ENCODE assay signal across 7 mouse cellular contexts in genomic region chr17:35969418-35970389, GRCm38 (mm10). TPM values are rescaled to one million over a fixed set of nuclear protein-coding genes. Genes with fewer than 3 reads are reported as not detected.
DNase-seq lines count a peak whose midpoint lies in the region; ATAC-seq lines count a peak whose summit lies in the region.

Gene Abcf1 (minus strand): TSS chr17:35969761.

- no peaks in the 10 kb centered on the region for H3K9me3 ChIP-seq in intestine, embryonic 16.5 days (ENCODE audit: control insufficient read depth, low read length)
- H3K9me3 ChIP-seq in midbrain, embryonic 11.5 days (ENCODE audit: control insufficient read depth, low read length): no peaks in the 10 kb centered on the region

- WGBS in intestine, embryonic 16.5 days: 1% methylated on average over 68 of the region's 68 CpGs
- under 1% methylated on average over 68 of the region's 68 CpGs for WGBS in midbrain, embryonic 11.5 days

- H3K36me3 ChIP-seq in intestine, embryonic 16.5 days (ENCODE audit: control insufficient read depth, insufficient read depth, low read length): 0 out of 2 replicates have a peak, but pooled peaks cover 5% of the 10 kb centered on the region
- H3K36me3 ChIP-seq in midbrain, embryonic 11.5 days (ENCODE audit: control insufficient read depth, insufficient read depth, low read length): peaks cover 4% of the 10 kb centered on the region; the same call in 1 of the 2 replicates

- peak within 1 kb of the TSS; percentile 83 for H3K4me2 ChIP-seq in intestine, embryonic 16.5 days (ENCODE audit: low read depth, low read length)
- H3K4me2 ChIP-seq in midbrain, embryonic 11.5 days: peak within 1 kb of the TSS; percentile 62

- peak within 1 kb of the TSS; percentile 84 for H3K27ac ChIP-seq in intestine, embryonic 16.5 days (ENCODE audit: low read length)
- H3K27ac ChIP-seq in midbrain, embryonic 11.5 days (ENCODE audit: low read depth, low read length): no peak within 1 kb of the TSS

- peak within 1 kb of the TSS; percentile 92 for H3K9ac ChIP-seq in intestine, embryonic 16.5 days (ENCODE audit: low read depth, low read length)
- peak within 1 kb of the TSS; percentile 82 for H3K9ac ChIP-seq in midbrain, embryonic 11.5 days (ENCODE audit: low read length)

- H3K27me3 ChIP-seq in intestine, embryonic 16.5 days (replicated peaks; ENCODE audit: control insufficient read depth, insufficient read depth, low read length): no peaks in the 10 kb centered on the region
- H3K27me3 ChIP-seq in midbrain, embryonic 11.5 days (ENCODE audit: control insufficient read depth, insufficient read depth, low read length): no peaks in the 10 kb centered on the region

- intact Hi-C loops in left cerebral cortex, postnatal 36 days (cut with DNase I): no loop called here

- ATAC-seq in intestine, embryonic 16.5 days: peak; percentile 98
- peak; percentile 98 for ATAC-seq in midbrain, embryonic 11.5 days (ENCODE audit: low FRiP score)

- peak within 1 kb of the TSS; percentile 98 for H3K4me3 ChIP-seq in intestine, embryonic 16.5 days (ENCODE audit: low read length)
- peak within 1 kb of the TSS; percentile 88 for H3K4me3 ChIP-seq in midbrain, embryonic 11.5 days (ENCODE audit: low read depth, low read length)

- H3K4me1 ChIP-seq in intestine, embryonic 16.5 days (ENCODE audit: control insufficient read depth, insufficient read depth, low read length): peaks cover 16% of the 10 kb centered on the region
- peaks cover 5% of the 10 kb centered on the region for H3K4me1 ChIP-seq in midbrain, embryonic 11.5 days (ENCODE audit: control insufficient read depth, insufficient read depth, low read length)

- DNase-seq in adrenal gland, adult 8-10 months: peak; percentile 98
- peak; percentile 98 for DNase-seq in embryo, embryonic 9.5 days (ENCODE audit: extremely low spot score)
- peak; percentile 98 to 99 for DNase-seq in gastrocnemius, postnatal 4 days (ENCODE audit: low spot score in 2 of 2)
- DNase-seq in left cerebral cortex, postnatal 36 days (ENCODE audit: low spot score in 2 of 2): peak; percentile 98
- DNase-seq in midbrain, embryonic 11.5 days (ENCODE audit: low spot score, missing footprints): peak; percentile 100
- peak; percentile 97 for DNase-seq in skeletal muscle tissue, adult 2 months (ENCODE audit: low read depth, low spot score)

RNA-seq across cellular contexts. Expression of gene Abcf1, which starts in this region (rescaled TPM):
- 100 to 1,000 TPM in 1 of 4 experiments, 10 to 100 TPM in 3; 87.1 to 104 (median 93.9) TPM for total RNA-seq in adrenal gland, adult 8-10 months (2022)
- total RNA-seq in gastrocnemius, postnatal 4 days (2021): 10 to 100 TPM; 74.3 to 75.6 TPM
- 88.5 and 90.2 TPM in 2 replicates for polyA plus RNA-seq in intestine, embryonic 16.5 days (2015; fragmentation: Nextera tagmentation; extraction: Ambion mirVana)
- 10 to 100 TPM; 71.0 to 77.8 TPM for total RNA-seq in left cerebral cortex, postnatal 36 days (2021)
- polyA plus RNA-seq in midbrain, embryonic 11.5 days (2014; fragmentation: Nextera tagmentation; extraction: Ambion mirVana): 118 and 119 TPM in 2 replicates
